Mouse (Mus musculus) bone marrow, adult 2 months (tissue): ENCODE results near the gene Slc39a12. TPM values are rescaled to one million over a fixed set of nuclear protein-coding genes. Genes with fewer than 3 reads are reported as not detected.

ENCODE experiments used
- H3K27ac ChIP-seq: fragments of 200-500 bp; 2 replicates; pipeline ENCODE4 v1.5.1; 2012; ENCODE audit warnings: low read depth, mild to moderate bottlenecking, control low read depth, inconsistent platforms, low read length; ENCODE audit not compliant: control insufficient read depth, poor library complexity, insufficient read depth
- H3K4me1 ChIP-seq: fragments of 200-500 bp; 2 replicates; pipeline ENCODE4 v1.6.1; 2011; ENCODE audit warnings: low read length; ENCODE audit not compliant: control insufficient read depth, insufficient read depth
- H3K4me3 ChIP-seq: fragments of 200-500 bp; replicated peaks from 2 replicates; pipeline ENCODE3; 2011; ENCODE audit warnings: mild to moderate bottlenecking, low read depth, low read length, control low read depth; ENCODE audit not compliant: control insufficient read depth
- CTCF ChIP-seq: fragments of 200-500 bp; IDR thresholded peaks from 2 replicates; pipeline ENCODE4 v1.5.1; 2011; ENCODE audit warnings: low read length, control low read depth; ENCODE audit not compliant: control insufficient read depth, insufficient read depth
- POLR2A ChIP-seq: fragments of 200-500 bp; IDR thresholded peaks from 2 replicates; pipeline ENCODE4 v1.6.1; 2011; ENCODE audit warnings: low read depth, mild to moderate bottlenecking, control low read depth, low read length, borderline replicate concordance; ENCODE audit not compliant: control insufficient read depth
- WGBS: fragments of 180-500 bp; shearing (Covaris S2); methylation state at CpG from one replicate; pipeline ENCODE4 v1.1.7; 2018; 5-methylcytosine and 5-hydroxymethylcytosine counted together
- polyA plus RNA-seq: library from polyadenylated mRNA; stranded (reverse); fragments of >200 nt; gene quantifications from 2 replicates; pipeline ENCODE4 v1.2.4, GENCODE M21; 2011; ENCODE audit warnings: low replicate concordance; ENCODE audit not compliant: missing spikeins, insufficient read depth, insufficient read length

The Slc39a12 gene
- polyA plus RNA-seq, 1 experiment: not detected

DNA sequence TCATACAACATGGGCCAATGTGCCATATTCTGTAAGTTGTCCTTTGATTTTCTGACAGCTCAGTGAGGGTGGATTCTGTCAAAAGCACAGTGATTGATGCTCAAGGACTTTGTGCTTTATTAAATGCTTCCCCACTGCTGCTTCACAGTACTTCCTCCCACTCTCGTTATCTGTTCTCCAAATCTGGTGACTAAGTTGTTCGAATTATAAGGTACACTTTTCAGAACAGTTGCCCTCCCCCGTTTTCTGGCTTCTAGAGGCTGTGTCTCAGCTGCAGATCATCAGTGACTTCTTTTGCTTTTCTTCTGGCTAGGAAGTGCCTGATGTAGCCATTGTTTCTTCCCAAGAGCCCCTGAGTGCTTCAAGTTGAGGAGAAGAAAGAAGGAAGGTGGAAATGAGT is 149.7 kb downstream of the Slc39a12 start:
- 3% methylated on average over 3 of the region's 3 CpGs for WGBS
- Histone ChIP-seq H3K4me1 (no peaks in the 10 kb centered on the region), H3K27ac (no peak overlapping the region), H3K4me3 (no peak overlapping the region)
- TF ChIP-seq POLR2A: no peak
- TF ChIP-seq CTCF: no peak

DNA sequence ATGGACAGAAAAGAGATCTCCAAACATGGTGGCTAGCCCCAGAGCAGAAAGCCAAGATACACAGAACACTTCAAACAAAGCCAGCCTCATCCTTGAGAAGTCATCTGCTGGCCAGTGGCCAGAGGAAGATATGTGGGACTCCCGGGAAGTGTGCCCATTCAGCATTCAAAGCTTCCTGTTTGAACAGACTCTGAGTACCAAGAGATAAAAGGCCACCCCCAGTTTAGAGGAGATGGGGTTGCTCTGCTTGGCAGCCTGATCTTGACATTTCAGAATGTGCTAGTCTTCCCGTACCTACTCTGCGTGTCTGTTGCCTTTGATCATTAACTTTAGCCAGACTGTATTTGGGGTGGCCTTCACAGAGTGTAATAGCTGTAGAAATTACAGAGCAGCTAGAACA is 155.2 kb downstream of the Slc39a12 start:
- Histone ChIP-seq H3K4me1 (no peaks in the 10 kb centered on the region), H3K27ac (no peak overlapping the region), H3K4me3 (no peak overlapping the region)
- WGBS: 64% methylated on average over 3 of the region's 3 CpGs
- TF ChIP-seq CTCF: no peak
- no peak for TF ChIP-seq POLR2A

DNA sequence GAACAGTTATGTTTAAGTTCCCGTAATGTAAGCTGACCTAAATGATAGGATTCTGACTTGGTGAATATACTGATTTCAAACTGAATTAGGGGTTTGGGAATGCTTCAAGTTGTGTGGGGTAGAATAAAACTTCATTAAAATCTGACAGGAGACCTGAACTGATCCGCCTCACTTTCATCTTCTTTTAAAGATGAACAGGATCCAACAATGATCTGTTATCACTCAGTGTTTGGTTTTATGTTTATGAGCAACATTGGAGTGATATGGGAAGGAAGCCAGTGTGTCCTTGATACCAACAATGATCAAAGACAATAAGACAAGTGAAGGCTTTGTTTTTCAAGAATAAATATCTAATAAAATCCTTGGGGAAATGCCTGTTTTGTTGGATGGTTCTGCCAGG is 155.7 kb downstream of the Slc39a12 start:
- TF ChIP-seq CTCF (no peak), POLR2A (no peak)
- WGBS: 69% methylated on average over 2 of the region's 2 CpGs
- H3K4me3 ChIP-seq: no peak overlapping the region
- no peak overlapping the region for H3K27ac ChIP-seq
- no peaks in the 10 kb centered on the region for H3K4me1 ChIP-seq

Other genes starting within 250 kb of the Slc39a12 start
- not detected in 2 replicates for gene Tmem236, start 213.8 kb upstream of the Slc39a12 start, polyA plus RNA-seq
- 7.9 and 13.4 TPM in 2 replicates for gene Mrc1, start 158.9 kb upstream of the Slc39a12 start, polyA plus RNA-seq
- 0.65 and 0.77 TPM in 2 replicates for gene Cacnb2, start 214.8 kb downstream of the Slc39a12 start, polyA plus RNA-seq